Mouse (Mus musculus) spleen, adult 2 months (tissue): ENCODE results near the gene Otop2. TPM values are rescaled to one million over a fixed set of nuclear protein-coding genes. Genes with fewer than 3 reads are reported as not detected.

Experiments
- DNase-seq, 2 experiments: peaks; one replicate each; pipeline versions ENCODE4 v3.0.0 to v3.0.0-alpha.2; 2012 to 2021; ENCODE audit warnings: low spot score in 2 of 2, low read depth in 1 of 2
- H3K27ac ChIP-seq: fragments of 200-500 bp; 2 replicates; pipeline ENCODE4 v1.5.1; 2012; ENCODE audit warnings: low read length, inconsistent platforms; ENCODE audit not compliant: insufficient read depth
- H3K27me3 ChIP-seq: fragments of 200-500 bp; 2 replicates; pipeline ENCODE4 v1.6.1; 2012; ENCODE audit warnings: mild to moderate bottlenecking, moderate library complexity, low read length, inconsistent platforms; ENCODE audit not compliant: control insufficient read depth, insufficient read depth
- H3K36me3 ChIP-seq: fragments of 200-500 bp; 2 replicates; pipeline ENCODE4 v1.6.1; 2012; ENCODE audit warnings: mild to moderate bottlenecking, low read length, inconsistent platforms; ENCODE audit not compliant: control insufficient read depth, insufficient read depth
- H3K4me1 ChIP-seq: fragments of 200-500 bp; 2 replicates; pipeline ENCODE4 v1.6.1; 2011; ENCODE audit warnings: inconsistent platforms; ENCODE audit not compliant: control insufficient read depth, insufficient read depth, insufficient read length
- H3K4me3 ChIP-seq: fragments of 200-500 bp; 2 replicates; pipeline ENCODE4 v1.5.1; 2011; ENCODE audit warnings: mild to moderate bottlenecking, inconsistent platforms; ENCODE audit not compliant: insufficient read depth, insufficient read length; ENCODE audit errors: extremely low read depth
- CTCF ChIP-seq: fragments of 200-500 bp; IDR thresholded peaks from 2 replicates; pipeline ENCODE4 v1.5.1; 2011; ENCODE audit warnings: mild to moderate bottlenecking, inconsistent platforms; ENCODE audit not compliant: insufficient read depth, insufficient read length, insufficient replicate concordance; ENCODE audit errors: extremely low read depth
- POLR2A ChIP-seq: fragments of 200-500 bp; IDR thresholded peaks from 2 replicates; pipeline ENCODE4 v1.6.1; 2011; ENCODE audit warnings: low read depth, low read length, inconsistent platforms
- WGBS: fragments of 180-500 bp; shearing (Covaris S2); methylation state at CpG from one replicate; pipeline ENCODE4 v1.1.7; 2018; 5-methylcytosine and 5-hydroxymethylcytosine counted together
- polyA plus RNA-seq: library from polyadenylated mRNA; depleted of rRNA; stranded (reverse); fragments of >200 nt; gene quantifications from 2 replicates; pipeline ENCODE4 v1.2.3, GENCODE M21; 2012

Otop2 gene
- polyA plus RNA-seq, 1 experiment = not detected

DNA sequence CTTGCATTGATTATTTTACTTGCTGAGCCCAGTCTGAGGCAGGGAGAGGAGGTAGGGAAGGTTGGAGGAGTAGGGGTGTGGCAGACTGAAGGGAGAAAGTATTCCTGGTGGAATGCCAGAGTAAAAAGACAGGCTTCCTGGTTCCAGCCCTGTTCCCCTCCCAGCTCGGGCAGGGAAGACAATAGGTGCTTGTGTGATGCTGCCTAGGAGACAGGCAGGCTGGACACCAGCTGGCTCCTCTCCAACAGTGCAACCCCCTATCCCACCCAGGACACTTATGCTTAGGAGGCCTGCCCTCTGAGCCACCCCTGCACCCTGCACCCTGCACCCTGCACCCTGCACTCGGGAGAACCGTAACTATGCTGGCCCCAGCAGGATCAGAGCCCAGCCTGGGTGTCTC, 52.3 kb downstream of the Otop2 start:
- WGBS = 68% methylated on average over 3 of the region's 3 CpGs

DNA sequence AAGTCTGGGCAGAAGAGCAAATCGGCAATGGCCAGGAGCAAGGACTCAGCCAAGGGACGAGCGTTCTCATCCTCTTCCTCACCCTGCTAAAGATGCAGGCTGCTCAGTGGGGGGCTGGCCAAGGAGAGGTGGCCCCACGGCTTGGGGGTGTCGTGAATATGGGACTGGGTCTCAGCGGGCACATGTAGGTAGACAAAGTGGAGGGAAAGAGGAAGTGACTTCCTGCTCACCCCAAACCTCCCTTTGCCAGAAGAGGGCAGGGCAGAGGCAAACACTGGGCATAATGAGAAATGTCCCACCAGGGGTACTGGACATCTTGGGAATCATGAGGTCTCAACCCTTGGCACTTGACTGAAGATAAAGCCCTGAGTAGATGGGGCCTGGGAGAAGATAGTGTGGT, 52.8 kb downstream of the Otop2 start:
- no peaks in the 10 kb centered on the region for H3K4me1 ChIP-seq

More for the DNA sequence above, 52.3 kb downstream of the Otop2 start:
- Histone ChIP-seq H3K27ac (no peak overlapping the region), H3K36me3 (no peaks in the 10 kb centered on the region), H3K4me1 (no peaks in the 10 kb centered on the region), H3K4me3 (no peak overlapping the region), H3K27me3 (no peaks in the 10 kb centered on the region)
- no peak for DNase-seq
- no peak for TF ChIP-seq CTCF
- no peak for TF ChIP-seq POLR2A

DNA sequence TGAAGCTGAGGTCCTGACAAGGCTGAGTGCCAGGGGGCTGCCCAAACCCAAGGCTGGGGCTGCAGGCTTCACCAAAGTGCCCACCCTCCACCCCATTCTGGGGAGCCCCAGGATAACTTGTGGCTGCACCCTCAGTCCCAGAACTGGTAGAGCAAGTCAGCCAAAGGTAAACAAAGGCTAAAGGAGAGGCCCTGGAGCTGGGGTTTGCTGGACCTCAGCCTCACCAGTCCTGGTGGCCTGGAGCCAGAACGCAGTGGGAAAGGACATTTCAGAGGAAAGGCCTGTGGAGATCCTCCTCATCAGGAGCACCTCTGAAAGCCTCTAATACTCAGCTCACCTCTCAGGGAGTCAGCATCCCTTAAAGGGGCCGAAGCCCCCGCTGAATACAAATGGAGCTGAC, 57.2 kb downstream of the Otop2 start:
- WGBS = 98% methylated on average over 3 of the region's 3 CpGs
- peaks cover 8% of the 10 kb centered on the region; the same call in 1 of the 2 replicates for H3K27me3 ChIP-seq

More for the DNA sequence above, 52.8 kb downstream of the Otop2 start:
- H3K36me3 ChIP-seq = no peaks in the 10 kb centered on the region
- no peak overlapping the region for H3K4me3 ChIP-seq
- 47% methylated on average over 6 of the region's 6 CpGs for WGBS
- no peaks in the 10 kb centered on the region for H3K27me3 ChIP-seq
- TF ChIP-seq POLR2A (no peak), CTCF (0 out of 2 replicates have a peak, but pooled peaks have one; percentile 10)
- no peak overlapping the region for H3K27ac ChIP-seq
- DNase-seq = no peak

DNA sequence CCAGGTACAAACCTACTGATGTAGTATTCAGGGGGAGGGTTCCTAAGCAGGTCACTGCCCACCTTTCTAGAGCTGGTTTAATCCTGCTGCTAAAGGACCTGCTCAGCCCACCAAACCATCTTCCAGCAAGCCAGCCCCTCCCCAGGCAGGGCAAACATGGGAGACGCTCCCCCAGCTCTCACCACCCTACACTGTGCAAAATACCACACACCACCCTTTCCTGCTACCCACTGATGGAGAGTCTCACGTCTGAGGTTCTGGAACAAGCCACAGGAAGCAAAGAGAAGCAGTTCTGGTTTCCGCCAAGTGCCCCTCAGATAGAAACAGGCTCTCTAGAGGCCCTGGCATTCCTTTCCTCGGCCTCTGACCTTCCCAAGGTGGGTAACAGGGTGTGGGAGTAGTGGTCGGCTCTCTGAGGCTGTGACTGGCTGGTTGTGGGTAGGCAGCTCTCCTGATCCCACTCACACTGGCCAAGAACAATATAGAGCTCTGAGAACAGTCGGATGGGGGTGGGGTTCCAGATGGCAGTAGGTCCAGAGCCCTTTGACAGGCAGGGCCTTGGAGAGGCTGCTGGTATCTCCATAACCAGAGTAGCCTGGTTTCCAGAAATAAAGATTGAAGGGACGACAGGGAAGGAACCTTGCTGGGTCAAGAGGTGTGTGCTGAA, 59.2 kb downstream of the Otop2 start:
- Histone ChIP-seq H3K36me3 (no peaks in the 10 kb centered on the region), H3K4me1 (peaks cover 10% of the 10 kb centered on the region; the same call in 1 of the 2 replicates), H3K27ac (peak overlapping the region; percentile 12; the same call in 1 of the 2 replicates), H3K4me3 (peak overlapping the region; percentile 62; the same call in 1 of the 2 replicates), H3K27me3 (peaks cover 8% of the 10 kb centered on the region; the same call in 1 of the 2 replicates)
- 20% methylated on average over 7 of the region's 7 CpGs for WGBS
- no peak for DNase-seq
- TF ChIP-seq POLR2A (no peak), CTCF (no peak)

More for the DNA sequence above, 57.2 kb downstream of the Otop2 start:
- DNase-seq = no peak
- Histone ChIP-seq H3K27ac (no peak overlapping the region), H3K4me3 (no peak overlapping the region), H3K4me1 (peaks cover 10% of the 10 kb centered on the region; the same call in 1 of the 2 replicates), H3K36me3 (no peaks in the 10 kb centered on the region)
- TF ChIP-seq CTCF (no peak), POLR2A (no peak)

DNA sequence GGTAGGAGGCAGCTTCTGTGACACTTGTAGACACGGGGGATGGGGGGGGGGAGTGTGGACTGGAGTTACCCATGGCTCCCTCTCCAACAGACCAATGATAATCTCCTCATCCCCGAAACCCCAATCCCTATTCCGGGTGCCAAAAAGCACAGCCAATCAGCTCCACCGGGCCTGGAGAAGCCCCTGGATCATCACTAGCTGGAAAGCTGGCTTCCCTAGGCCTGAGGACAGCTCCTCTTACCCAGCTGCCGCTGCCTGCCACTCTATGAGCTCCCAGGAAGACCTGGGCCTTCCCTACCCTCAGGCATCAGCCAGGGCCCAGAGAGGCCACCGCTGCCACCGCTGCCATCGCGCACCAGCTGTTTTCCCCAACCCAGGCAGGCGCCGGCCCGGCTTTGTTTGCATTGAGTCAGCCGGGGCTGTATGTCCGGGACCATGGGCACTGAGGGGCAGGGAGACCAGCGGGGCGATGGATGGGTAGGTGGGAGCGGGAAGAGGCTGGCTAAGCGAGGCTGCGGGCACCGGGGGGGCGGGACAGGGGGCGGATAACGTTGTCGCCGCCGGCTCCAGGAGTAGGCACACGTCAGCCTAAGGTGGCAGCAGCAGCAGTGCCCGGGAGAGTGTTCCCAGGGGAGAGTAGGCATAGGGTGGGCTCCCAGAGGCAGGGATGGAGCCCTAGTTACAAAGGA, 59.9 kb downstream of the Otop2 start:
- peaks cover 8% of the 10 kb centered on the region; the same call in 1 of the 2 replicates for H3K27me3 ChIP-seq
- TF ChIP-seq POLR2A = no peak
- TF ChIP-seq CTCF = no peak
- H3K27ac ChIP-seq = no peak overlapping the region; the same call in 1 of the 2 replicates
- WGBS = 7% methylated on average over 28 of the region's 28 CpGs
- H3K4me1 ChIP-seq = peaks cover 10% of the 10 kb centered on the region; the same call in 1 of the 2 replicates
- no peaks in the 10 kb centered on the region for H3K36me3 ChIP-seq
- DNase-seq = no peak
- peak overlapping the region; percentile 62; the same call in 1 of the 2 replicates for H3K4me3 ChIP-seq

DNA sequence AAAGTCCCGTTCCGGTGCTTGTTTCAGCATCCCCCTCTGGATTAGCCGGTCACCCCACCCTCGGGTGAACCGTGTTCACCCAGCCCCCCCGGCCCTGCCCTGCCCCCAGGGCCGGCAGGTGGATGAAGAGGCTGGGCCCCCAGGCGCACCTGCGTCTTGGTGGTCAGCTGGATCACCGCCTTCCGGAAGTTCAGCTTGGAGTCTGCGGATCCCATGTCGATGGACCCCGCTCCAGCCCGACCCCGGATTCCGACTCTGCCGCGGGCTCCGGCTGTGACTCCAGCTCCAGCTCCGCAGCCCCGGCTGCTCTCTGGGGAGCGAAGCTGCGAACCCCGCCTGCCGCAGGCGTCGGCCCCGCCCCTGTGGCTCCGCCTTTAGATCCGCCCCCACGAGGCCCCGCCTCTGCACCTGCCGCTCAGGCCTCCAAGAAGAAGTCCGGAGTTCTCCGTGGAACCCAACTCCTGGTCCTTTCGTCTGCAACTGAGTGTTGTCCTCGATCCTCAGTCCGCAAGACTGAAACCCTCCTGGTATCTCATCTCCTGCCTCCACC, 60.5 kb downstream of the Otop2 start, which contains the start of gene Hid1:
Gene Hid1 (minus strand): TSS at position 362 of the 550 bp plus-strand sequence.
- H3K27ac ChIP-seq = no peak within 1 kb of the TSS; the same call in 1 of the 2 replicates
- H3K4me3 ChIP-seq = peak within 1 kb of the TSS; percentile 62
- WGBS = under 1% methylated on average over 39 of the region's 39 CpGs
- TF ChIP-seq CTCF (no peak), POLR2A (no peak)
- peak; percentile 19 to 67 for DNase-seq
- H3K36me3 ChIP-seq = no peaks in the 10 kb centered on the region
- peaks cover 8% of the 10 kb centered on the region; the same call in 1 of the 2 replicates for H3K27me3 ChIP-seq
- H3K4me1 ChIP-seq = peaks cover 10% of the 10 kb centered on the region; the same call in 1 of the 2 replicates
